In genomic region chr5:138263260-138264206, GRCm38 (mm10) we compare ENCODE assay signal across 8 mouse cellular contexts. TPM values are rescaled to one million over a fixed set of nuclear protein-coding genes. Genes with fewer than 3 reads are reported as not detected.
DNase-seq lines count a peak whose midpoint lies in the region; ATAC-seq and TF ChIP-seq lines count a peak whose summit lies in the region.

TSS of gene BC037034 (minus strand) at chr5:138264033.

- peak within 1 kb of the TSS; percentile 94 for H3K4me3 ChIP-seq in forebrain, embryonic 11.5 days (ENCODE audit: low read depth, low read length)
- peak within 1 kb of the TSS; percentile 93 for H3K4me3 ChIP-seq in heart, embryonic 16.5 days (ENCODE audit: low read length)
- peak within 1 kb of the TSS; percentile 90 for H3K4me3 ChIP-seq in liver, embryonic 16.5 days (ENCODE audit: low read depth, low read length)
- H3K4me3 ChIP-seq in neural tube, embryonic 13.5 days: peak within 1 kb of the TSS; percentile 91
- peak within 1 kb of the TSS; percentile 95 for H3K4me3 ChIP-seq in testis, adult 2 months (ENCODE audit: control insufficient read depth, low read depth, low read length)

- H3K4me2 ChIP-seq in forebrain, embryonic 11.5 days (ENCODE audit: low read depth, low read length, severe bottlenecking): peak within 1 kb of the TSS; percentile 67
- H3K4me2 ChIP-seq in heart, embryonic 16.5 days (ENCODE audit: low read depth, low read length): peak within 1 kb of the TSS; percentile 88
- peak within 1 kb of the TSS; percentile 94 for H3K4me2 ChIP-seq in liver, embryonic 16.5 days (ENCODE audit: low read depth, low read length)
- H3K4me2 ChIP-seq in neural tube, embryonic 13.5 days: peak within 1 kb of the TSS; percentile 96

- peak; percentile 92 for ATAC-seq in forebrain, embryonic 11.5 days (replicated peaks; ENCODE audit: low FRiP score)
- ATAC-seq in heart, embryonic 16.5 days (replicated peaks; ENCODE audit: extremely low read depth, insufficient read depth, low FRiP score): peak; percentile 79
- ATAC-seq in liver, embryonic 16.5 days (ENCODE audit: low read depth): peak; percentile 82
- ATAC-seq in neural tube, embryonic 13.5 days (ENCODE audit: low read depth): peak; percentile 89

- H3K27me3 ChIP-seq in forebrain, embryonic 11.5 days (ENCODE audit: control insufficient read depth, insufficient read depth, low read length): no peaks in the 10 kb centered on the region
- no peaks in the 10 kb centered on the region for H3K27me3 ChIP-seq in heart, embryonic 16.5 days (ENCODE audit: control insufficient read depth, insufficient read depth, low read length)
- H3K27me3 ChIP-seq in liver, embryonic 16.5 days (ENCODE audit: control insufficient read depth, insufficient read depth, low read depth, low read length): no peaks in the 10 kb centered on the region
- H3K27me3 ChIP-seq in neural tube, embryonic 13.5 days: no peaks in the 10 kb centered on the region
- no peaks in the 10 kb centered on the region for H3K27me3 ChIP-seq in testis, adult 2 months (ENCODE audit: control insufficient read depth, insufficient read depth, low read length)

- peak; percentile 84 for TF ChIP-seq POLR2A in testis, adult 2 months (IDR thresholded peaks at IDR 0.05; ENCODE audit: control insufficient read depth, low read depth, low read length)

- H3K36me3 ChIP-seq in forebrain, embryonic 11.5 days (ENCODE audit: control insufficient read depth, insufficient read depth, low read length): peaks cover 4% of the 10 kb centered on the region; the same call in 1 of the 2 replicates
- H3K36me3 ChIP-seq in heart, embryonic 16.5 days (ENCODE audit: control insufficient read depth, insufficient read depth): peaks cover 9% of the 10 kb centered on the region
- H3K36me3 ChIP-seq in liver, embryonic 16.5 days (ENCODE audit: control insufficient read depth, insufficient read depth): peaks cover 5% of the 10 kb centered on the region
- peaks cover 56% of the 10 kb centered on the region for H3K36me3 ChIP-seq in neural tube, embryonic 13.5 days
- peaks cover 3% of the 10 kb centered on the region for H3K36me3 ChIP-seq in testis, adult 2 months (ENCODE audit: control insufficient read depth, insufficient read depth, low read length)

- no peaks in the 10 kb centered on the region for H3K9me3 ChIP-seq in forebrain, embryonic 11.5 days (ENCODE audit: control insufficient read depth, low read length)
- no peaks in the 10 kb centered on the region for H3K9me3 ChIP-seq in heart, embryonic 16.5 days (replicated peaks; ENCODE audit: control insufficient read depth, low read length)
- H3K9me3 ChIP-seq in liver, embryonic 16.5 days (replicated peaks; ENCODE audit: control insufficient read depth, low read length): no peaks in the 10 kb centered on the region
- H3K9me3 ChIP-seq in neural tube, embryonic 13.5 days: no peaks in the 10 kb centered on the region

- DNase-seq in CD8-positive naive resting alpha-beta T cell, adult 2 months (ENCODE audit: low read depth in 2 of 2, low spot score in 2 of 2): peak; percentile 81 to 88
- peak; percentile 93 for DNase-seq in c-Kit-positive CD71-negative TER-119-negative erythroid progenitor cells, embryonic 14.5 days (ENCODE audit: low read depth)
- peak; percentile 90 for DNase-seq in forebrain, embryonic 11.5 days (ENCODE audit: low spot score)
- DNase-seq in kidney, postnatal 4 days: peak; percentile 96 to 97

- no peak for TF ChIP-seq CTCF in testis, adult 2 months (IDR thresholded peaks at IDR 0.05; ENCODE audit: control insufficient read depth, insufficient read depth, insufficient replicate concordance, low read depth, low read length)

- WGBS in forebrain, embryonic 11.5 days: under 1% methylated on average over 68 of the region's 71 CpGs
- 1% methylated on average over 71 of the region's 71 CpGs for WGBS in heart, embryonic 16.5 days
- WGBS in liver, embryonic 16.5 days (ENCODE audit: insufficient replicate concordance): under 1% methylated on average over 71 of the region's 71 CpGs
- WGBS in neural tube, embryonic 13.5 days: under 1% methylated on average over 70 of the region's 71 CpGs

- H3K27ac ChIP-seq in forebrain, embryonic 11.5 days (ENCODE audit: low read depth, low read length): no peak within 1 kb of the TSS
- H3K27ac ChIP-seq in heart, embryonic 16.5 days (ENCODE audit: low read length): peak within 1 kb of the TSS; percentile 76
- peak within 1 kb of the TSS; percentile 76 for H3K27ac ChIP-seq in liver, embryonic 16.5 days (ENCODE audit: low read length)
- peak within 1 kb of the TSS; percentile 82 for H3K27ac ChIP-seq in neural tube, embryonic 13.5 days (replicated peaks)
- H3K27ac ChIP-seq in testis, adult 2 months (ENCODE audit: control insufficient read depth, insufficient read depth, low read depth, low read length): peak within 1 kb of the TSS; percentile 51

- peaks cover 5% of the 10 kb centered on the region; the same call in 1 of the 2 replicates for H3K4me1 ChIP-seq in forebrain, embryonic 11.5 days (replicated peaks; ENCODE audit: control insufficient read depth, insufficient read depth, low read length)
- peaks cover 21% of the 10 kb centered on the region for H3K4me1 ChIP-seq in heart, embryonic 16.5 days (ENCODE audit: control insufficient read depth, insufficient read depth, low read length)
- H3K4me1 ChIP-seq in liver, embryonic 16.5 days (ENCODE audit: control insufficient read depth, low read depth, low read length): peaks cover 38% of the 10 kb centered on the region
- H3K4me1 ChIP-seq in neural tube, embryonic 13.5 days (replicated peaks): peaks cover 50% of the 10 kb centered on the region
- H3K4me1 ChIP-seq in testis, adult 2 months (ENCODE audit: control insufficient read depth, insufficient read depth, low read length): peaks cover 8% of the 10 kb centered on the region

- H3K9ac ChIP-seq in forebrain, embryonic 11.5 days (ENCODE audit: low read length): peak within 1 kb of the TSS; percentile 90
- H3K9ac ChIP-seq in heart, embryonic 16.5 days (ENCODE audit: low read length): peak within 1 kb of the TSS; percentile 96
- H3K9ac ChIP-seq in liver, embryonic 16.5 days (ENCODE audit: low read depth, low read length): peak within 1 kb of the TSS; percentile 90
- peak within 1 kb of the TSS; percentile 98 for H3K9ac ChIP-seq in neural tube, embryonic 13.5 days

RNA-seq across cellular contexts. Expression of gene BC037034, which starts in this region (rescaled TPM):
- 9.3 and 11.8 TPM in 2 replicates for polyA plus RNA-seq in forebrain, embryonic 11.5 days (2014; fragmentation: Nextera tagmentation; extraction: Ambion mirVana)
- polyA plus RNA-seq in heart, embryonic 16.5 days (2015; fragmentation: Nextera tagmentation; extraction: Ambion mirVana): 2.2 and 3.0 TPM in 2 replicates
- polyA plus RNA-seq in liver, embryonic 16.5 days (2015; fragmentation: Nextera tagmentation; extraction: Ambion mirVana): 2.1 and 3.1 TPM in 2 replicates
- polyA plus RNA-seq in neural tube, embryonic 13.5 days (2015; fragmentation: Nextera tagmentation; extraction: Ambion mirVana): 17.3 and 18.3 TPM in 2 replicates
- polyA plus RNA-seq in testis, adult 2 months (2012; rRNA removed): 60.7 and 63.1 TPM in 2 replicates
